Mouse (Mus musculus) MEL (cell line): ENCODE data around the gene Cox4i2.

Experiments
- CHD2 ChIP-seq: IDR thresholded peaks from 2 replicates; pipeline ENCODE4 v1.6.1; 2011; ENCODE audit warnings: low read length, improper control_type of control experiment
- CTCF ChIP-seq, 3 experiments: IDR thresholded peaks in 2 of 3; conservative IDR thresholded peaks in 1 of 3; 2 replicates each; pipeline ENCODE4 v1.5.1; 2011 to 2012; ENCODE audit warnings: low read length in 3 of 3, low read depth in 2 of 3, mild to moderate bottlenecking in 2 of 3, improper control_type of control experiment in 1 of 3, inconsistent platforms in 1 of 3, mixed read lengths in 1 of 3, moderate library complexity in 1 of 3; ENCODE audit not compliant: control insufficient read depth in 1 of 3, insufficient read depth in 1 of 3, poor library complexity in 1 of 3, severe bottlenecking in 1 of 3
- ELF1 ChIP-seq: IDR thresholded peaks from 2 replicates; pipeline ENCODE4 v1.6.1; 2014; ENCODE audit warnings: low read depth, mild to moderate bottlenecking, inconsistent platforms, low read length, improper control_type of control experiment, moderate library complexity
- MAX ChIP-seq: IDR thresholded peaks from 2 replicates; pipeline ENCODE4 v1.6.1; 2011; ENCODE audit warnings: low read length, improper control_type of control experiment
- POLR2A ChIP-seq, 2 experiments: IDR thresholded peaks; 2 replicates each; pipeline ENCODE4 v1.6.1; 2011 to 2012; ENCODE audit warnings: low read length in 2 of 2, mild to moderate bottlenecking in 2 of 2, control low read depth in 1 of 2, improper control_type of control experiment in 1 of 2, low read depth in 1 of 2, moderate library complexity in 1 of 2; ENCODE audit not compliant: control insufficient read depth in 1 of 2, insufficient read depth in 1 of 2, poor library complexity in 1 of 2
- TAL1 ChIP-seq: IDR thresholded peaks from 2 replicates; pipeline ENCODE4 v1.6.1; 2012; ENCODE audit warnings: mild to moderate bottlenecking, inconsistent platforms, low read length, moderate library complexity, mixed read lengths
- USF2 ChIP-seq, 2 experiments: IDR thresholded peaks; 2 replicates each; pipeline ENCODE4 v1.6.1; 2011 to 2012; ENCODE audit warnings: improper control_type of control experiment in 2 of 2, low read length in 2 of 2, borderline replicate concordance in 1 of 2, inconsistent platforms in 1 of 2, low read depth in 1 of 2, mild to moderate bottlenecking in 1 of 2; ENCODE audit not compliant: insufficient read depth in 1 of 2
- ZC3H11A ChIP-seq: IDR thresholded peaks from 2 replicates; pipeline ENCODE4 v1.6.1; 2012; ENCODE audit warnings: low read depth, mild to moderate bottlenecking, inconsistent platforms, low read length, improper control_type of control experiment

DNA sequence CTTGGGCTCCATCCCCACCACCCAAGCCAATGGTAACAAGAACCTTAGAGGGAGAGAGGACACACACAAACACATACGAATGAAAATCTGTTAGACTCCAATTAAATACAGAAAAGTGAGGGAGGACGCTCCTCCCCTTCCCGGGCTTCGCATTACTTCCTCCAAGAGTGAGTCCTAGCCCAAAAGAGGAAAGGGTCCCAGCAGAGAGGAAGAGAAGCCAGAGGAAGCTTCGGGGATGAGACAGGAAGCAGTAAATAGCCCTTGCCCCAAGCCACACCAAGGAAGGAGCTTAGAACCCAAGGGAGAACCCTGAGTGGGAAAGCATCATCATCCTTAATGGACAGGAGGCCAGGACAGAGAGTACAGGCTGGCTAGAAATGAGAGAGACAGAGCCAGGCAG, 44.9 kb upstream of the Cox4i2 start:
- TF ChIP-seq CTCF (IDR thresholded peaks at IDR 0.05 in 2 of 3, conservative IDR thresholded peaks at IDR 0.05 in 1 of 3; ENCODE audit: control insufficient read depth in 1 of 3, insufficient read depth in 1 of 3, low read depth in 2 of 3, low read length in 3 of 3, poor library complexity in 1 of 3, severe bottlenecking in 1 of 3) (no peak), TAL1 (no peak), POLR2A (IDR thresholded peaks at IDR 0.05; ENCODE audit: control insufficient read depth in 1 of 2, insufficient read depth in 1 of 2, low read depth in 1 of 2, low read length in 2 of 2, poor library complexity in 1 of 2) (no peak), MAX (no peak), USF2 (IDR thresholded peaks at IDR 0.05; ENCODE audit: borderline replicate concordance in 1 of 2, insufficient read depth in 1 of 2, low read depth in 1 of 2, low read length in 2 of 2) (no peak), ZC3H11A (no peak), CHD2 (no peak), ELF1 (no peak)
